Mouse (Mus musculus): Measurements from ENCODE around the gene Olfr576. TPM values are rescaled to one million over a fixed set of nuclear protein-coding genes. Genes with fewer than 3 reads are reported as not detected.

Gene Olfr576
- polyA plus RNA-seq, 1 experiment from 2014 or later, result not detected

DNA sequence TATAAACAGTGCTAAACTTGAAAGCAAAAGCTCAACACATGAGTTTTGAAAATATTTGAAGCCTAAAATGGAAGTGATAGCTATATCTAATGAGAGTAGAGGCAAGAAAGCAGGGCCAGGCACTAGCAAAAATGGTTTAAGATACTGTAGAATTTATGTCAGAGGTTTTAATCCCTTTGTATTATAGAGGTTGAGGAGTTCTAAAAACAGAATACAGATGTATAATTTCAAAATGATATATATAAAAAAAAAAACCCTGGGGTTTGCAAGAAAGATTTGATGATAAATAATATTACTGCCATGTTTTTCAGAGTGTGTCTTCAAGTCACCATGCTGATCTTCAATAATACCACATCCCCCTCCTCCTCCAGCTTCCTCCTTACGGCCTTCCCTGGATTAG is 14.3 kb upstream of the Olfr576 start, which contains the start of gene Olfr574:
Olfr574 (plus strand) TSS at position 301 of the 400 bp plus-strand sequence.
- Histone ChIP-seq H3K36me3 (ENCODE audit: control insufficient read depth, insufficient read depth, low read length) (no peaks in the 10 kb centered on the region), H3K4me2 (no peak within 1 kb of the TSS), H3K27me3 (replicated peaks; ENCODE audit: control insufficient read depth, insufficient read depth, low read length) (no peaks in the 10 kb centered on the region), H3K4me1 (replicated peaks; ENCODE audit: control insufficient read depth, insufficient read depth, low read length) (no peaks in the 10 kb centered on the region), H3K9ac (ENCODE audit: low read depth, low read length) (no peak within 1 kb of the TSS), H3K9me3 (ENCODE audit: control insufficient read depth, low read length) (no peaks in the 10 kb centered on the region), H3K4me3 (ENCODE audit: low read depth, low read length) (no peak within 1 kb of the TSS), H3K27ac (ENCODE audit: low read depth, low read length) (no peak within 1 kb of the TSS)
- no peak for ATAC-seq (replicated peaks; ENCODE audit: low FRiP score)
- no peak for DNase-seq (ENCODE audit: low spot score)
- 88% methylated on average over 1 of the region's 1 CpGs for WGBS

DNA sequence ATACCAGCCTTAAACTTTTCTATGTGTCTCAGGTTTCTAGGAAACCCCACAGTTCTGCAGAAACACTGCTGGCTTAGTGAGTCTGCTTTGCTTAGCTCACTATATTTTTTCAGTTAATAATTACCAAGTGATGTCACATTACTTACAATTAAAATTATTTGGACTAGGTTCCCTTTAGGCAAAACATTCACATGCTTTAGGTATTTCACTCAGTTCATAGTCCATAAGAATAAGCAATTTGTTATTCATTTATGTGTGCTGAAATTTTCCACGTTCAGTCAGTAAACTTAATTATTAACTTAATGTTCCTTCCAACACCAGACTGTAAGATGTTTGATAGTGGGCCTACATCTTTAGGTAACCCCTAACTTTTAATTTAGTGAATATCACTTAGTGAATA is 11.7 kb upstream of the Olfr576 start:
- ATAC-seq (replicated peaks; ENCODE audit: low FRiP score) (no peak), DNase-seq (ENCODE audit: low spot score) (no peak)
- no peaks in the 10 kb centered on the region for H3K36me3 ChIP-seq (ENCODE audit: control insufficient read depth, insufficient read depth, low read length)
- H3K27ac ChIP-seq (ENCODE audit: low read depth, low read length), result no peak overlapping the region
- H3K9me3 ChIP-seq (ENCODE audit: control insufficient read depth, low read length), result no peaks in the 10 kb centered on the region
- no peak overlapping the region for H3K9ac ChIP-seq (ENCODE audit: low read depth, low read length)
- H3K4me1 ChIP-seq (replicated peaks; ENCODE audit: control insufficient read depth, insufficient read depth, low read length), result no peaks in the 10 kb centered on the region
- no peaks in the 10 kb centered on the region for H3K27me3 ChIP-seq (replicated peaks; ENCODE audit: control insufficient read depth, insufficient read depth, low read length)
- H3K4me2 ChIP-seq, result no peak overlapping the region
- H3K4me3 ChIP-seq (ENCODE audit: low read depth, low read length), result no peak overlapping the region
- WGBS, result 57% methylated on average over 1 of the region's 1 CpGs

DNA sequence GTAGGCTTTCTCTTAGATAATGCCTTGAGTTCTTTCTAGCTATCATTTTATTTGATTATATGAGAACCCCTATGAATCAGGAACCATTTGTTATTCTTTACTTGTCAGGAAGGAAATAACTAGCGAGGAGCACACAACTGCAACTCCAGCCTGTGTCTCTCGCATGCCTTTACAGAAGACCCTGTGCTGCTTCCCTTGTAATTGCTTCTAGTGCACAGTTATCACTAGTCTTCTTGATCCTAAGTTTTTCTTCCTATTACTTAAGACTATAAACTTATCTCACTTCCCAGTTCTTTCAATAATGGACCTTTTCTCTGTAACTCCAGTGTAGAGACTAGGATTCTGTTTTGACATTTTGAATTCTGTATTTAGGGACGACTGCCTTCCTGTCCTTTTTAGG is 4.3 kb upstream of the Olfr576 start:
- Histone ChIP-seq H3K9me3 (ENCODE audit: control insufficient read depth, low read length) (no peaks in the 10 kb centered on the region), H3K27me3 (replicated peaks; ENCODE audit: control insufficient read depth, insufficient read depth, low read length) (no peaks in the 10 kb centered on the region), H3K36me3 (ENCODE audit: control insufficient read depth, insufficient read depth, low read length) (no peaks in the 10 kb centered on the region), H3K27ac (ENCODE audit: low read depth, low read length) (peak overlapping the region; percentile 43; the same call in 1 of the 2 replicates), H3K4me3 (ENCODE audit: low read depth, low read length) (no peak overlapping the region), H3K9ac (ENCODE audit: low read depth, low read length) (no peak overlapping the region), H3K4me1 (replicated peaks; ENCODE audit: control insufficient read depth, insufficient read depth, low read length) (no peaks in the 10 kb centered on the region), H3K4me2 (no peak overlapping the region)
- no peak for DNase-seq (ENCODE audit: low spot score)
- ATAC-seq (replicated peaks; ENCODE audit: low FRiP score), result no peak
- 56% methylated on average over 3 of the region's 3 CpGs for WGBS

DNA sequence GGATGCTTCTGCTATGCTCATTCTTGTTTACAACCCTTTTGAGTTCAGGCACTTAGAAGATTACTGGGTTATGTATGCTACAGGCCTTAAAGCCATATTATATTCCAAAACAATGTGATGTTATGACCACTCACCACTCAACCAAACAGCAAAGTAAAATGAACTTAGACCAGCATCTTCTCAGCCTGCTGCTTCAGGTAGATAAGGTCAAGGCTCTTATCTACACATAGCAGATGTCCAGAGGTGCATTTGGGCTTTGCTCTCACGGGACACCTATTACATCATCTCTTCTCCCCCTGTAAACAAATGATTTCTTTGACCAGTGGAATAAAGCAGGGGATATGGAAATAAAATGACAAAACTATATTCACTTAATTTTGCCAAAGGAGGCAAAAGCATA is 3.9 kb upstream of the Olfr576 start, which contains the start of gene Olfr575:
Olfr575 (minus strand) TSS at position 183 of the 400 bp plus-strand sequence.
- DNase-seq (ENCODE audit: low spot score) (no peak), ATAC-seq (replicated peaks; ENCODE audit: low FRiP score) (peak; percentile 92)
- Histone ChIP-seq H3K36me3 (ENCODE audit: control insufficient read depth, insufficient read depth, low read length) (no peaks in the 10 kb centered on the region), H3K9me3 (ENCODE audit: control insufficient read depth, low read length) (no peaks in the 10 kb centered on the region), H3K4me1 (replicated peaks; ENCODE audit: control insufficient read depth, insufficient read depth, low read length) (no peaks in the 10 kb centered on the region), H3K4me2 (no peak within 1 kb of the TSS), H3K4me3 (ENCODE audit: low read depth, low read length) (no peak within 1 kb of the TSS), H3K27ac (ENCODE audit: low read depth, low read length) (peak within 1 kb of the TSS; percentile 43; the same call in 1 of the 2 replicates), H3K27me3 (replicated peaks; ENCODE audit: control insufficient read depth, insufficient read depth, low read length) (no peaks in the 10 kb centered on the region), H3K9ac (ENCODE audit: low read depth, low read length) (no peak within 1 kb of the TSS)
- WGBS, result 21% methylated on average over 1 of the region's 1 CpGs

DNA sequence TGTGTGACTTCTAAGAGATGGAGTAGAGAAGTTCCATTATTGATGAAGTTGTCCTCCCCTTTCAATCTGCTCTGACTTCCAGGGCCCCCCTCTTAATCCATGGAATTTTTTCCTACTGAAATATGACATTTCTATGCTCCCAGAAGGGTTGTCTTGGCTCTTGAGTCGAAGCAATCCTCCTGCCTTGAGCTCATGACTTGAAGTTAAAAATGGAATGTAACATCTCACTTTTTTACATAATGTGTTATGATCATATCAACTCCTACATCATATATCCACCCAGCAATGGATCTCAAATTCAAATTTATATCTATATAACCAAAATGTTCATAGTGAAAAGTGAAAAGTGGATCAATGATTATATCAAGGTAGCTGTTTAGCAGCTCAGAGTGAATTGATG is 11.9 kb downstream of the Olfr576 start:
- 46% methylated on average over 1 of the region's 1 CpGs for WGBS
- Histone ChIP-seq H3K9ac (ENCODE audit: low read depth, low read length) (no peak overlapping the region), H3K4me2 (no peak overlapping the region), H3K9me3 (ENCODE audit: control insufficient read depth, low read length) (no peaks in the 10 kb centered on the region), H3K27ac (ENCODE audit: low read depth, low read length) (no peak overlapping the region), H3K4me3 (ENCODE audit: low read depth, low read length) (no peak overlapping the region), H3K36me3 (ENCODE audit: control insufficient read depth, insufficient read depth, low read length) (no peaks in the 10 kb centered on the region), H3K4me1 (replicated peaks; ENCODE audit: control insufficient read depth, insufficient read depth, low read length) (no peaks in the 10 kb centered on the region), H3K27me3 (replicated peaks; ENCODE audit: control insufficient read depth, insufficient read depth, low read length) (no peaks in the 10 kb centered on the region)
- no peak for ATAC-seq (replicated peaks; ENCODE audit: low FRiP score)
- DNase-seq (ENCODE audit: low spot score), result no peak

DNA sequence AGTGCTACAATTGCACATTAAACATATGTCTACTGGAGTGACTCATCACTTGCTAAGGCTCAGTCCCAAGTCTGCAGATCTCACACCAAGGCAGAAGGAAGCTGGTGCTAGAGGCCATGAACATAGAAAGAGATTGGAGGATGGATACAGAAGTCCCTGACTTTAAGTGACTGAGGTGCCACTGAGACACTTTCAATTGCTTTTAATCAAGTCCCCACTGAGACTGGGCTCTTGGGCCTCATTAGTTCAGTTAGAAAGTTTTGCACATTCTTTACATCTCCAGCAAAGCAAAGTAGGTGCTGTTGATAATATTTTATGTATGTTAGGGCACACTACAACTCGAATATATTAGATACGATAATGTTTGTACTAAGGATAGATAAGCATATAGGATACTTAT is 13.4 kb downstream of the Olfr576 start, which contains the start of gene Olfr577:
Olfr577 (minus strand) TSS at position 101 of the 400 bp plus-strand sequence.
- H3K27ac ChIP-seq (ENCODE audit: low read depth, low read length), result no peak within 1 kb of the TSS
- no peaks in the 10 kb centered on the region for H3K4me1 ChIP-seq (replicated peaks; ENCODE audit: control insufficient read depth, insufficient read depth, low read length)
- H3K36me3 ChIP-seq (ENCODE audit: control insufficient read depth, insufficient read depth, low read length), result no peaks in the 10 kb centered on the region
- DNase-seq (ENCODE audit: low spot score) (no peak), ATAC-seq (replicated peaks; ENCODE audit: low FRiP score) (no peak)
- no peaks in the 10 kb centered on the region for H3K9me3 ChIP-seq (ENCODE audit: control insufficient read depth, low read length)
- no peaks in the 10 kb centered on the region for H3K27me3 ChIP-seq (replicated peaks; ENCODE audit: control insufficient read depth, insufficient read depth, low read length)
- WGBS, result 67% methylated on average over 2 of the region's 2 CpGs
- H3K4me3 ChIP-seq (ENCODE audit: low read depth, low read length), result no peak within 1 kb of the TSS
- H3K4me2 ChIP-seq, result no peak within 1 kb of the TSS
- no peak within 1 kb of the TSS for H3K9ac ChIP-seq (ENCODE audit: low read depth, low read length)

DNA sequence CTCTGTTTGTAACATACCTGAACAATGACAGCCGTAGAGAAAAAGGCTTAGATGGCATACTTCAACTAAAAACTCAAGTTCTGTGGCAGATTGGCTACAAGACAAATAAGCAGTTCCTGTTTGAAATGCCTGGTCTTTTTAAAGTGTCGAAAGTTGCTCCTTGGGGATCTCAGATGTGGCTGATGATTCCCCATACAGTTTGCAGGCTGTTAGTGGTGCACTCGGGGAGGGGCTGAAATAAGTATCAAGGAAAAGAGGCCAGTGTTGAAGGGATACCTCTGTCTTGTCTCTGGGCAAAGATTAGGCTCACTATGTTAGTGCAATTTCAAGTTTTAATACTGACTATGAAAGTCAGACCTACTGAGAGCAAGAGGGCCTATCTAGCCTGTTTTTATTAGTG is 26.8 kb downstream of the Olfr576 start, which contains the start of gene Olfr578:
Olfr578 (minus strand) TSS at position 101 of the 400 bp plus-strand sequence.
- ATAC-seq (replicated peaks; ENCODE audit: low FRiP score), result no peak
- Histone ChIP-seq H3K36me3 (ENCODE audit: control insufficient read depth, insufficient read depth, low read length) (no peaks in the 10 kb centered on the region), H3K4me2 (no peak within 1 kb of the TSS), H3K27me3 (replicated peaks; ENCODE audit: control insufficient read depth, insufficient read depth, low read length) (no peaks in the 10 kb centered on the region), H3K9me3 (ENCODE audit: control insufficient read depth, low read length) (no peaks in the 10 kb centered on the region), H3K9ac (ENCODE audit: low read depth, low read length) (no peak within 1 kb of the TSS), H3K4me1 (replicated peaks; ENCODE audit: control insufficient read depth, insufficient read depth, low read length) (no peaks in the 10 kb centered on the region), H3K27ac (ENCODE audit: low read depth, low read length) (no peak within 1 kb of the TSS), H3K4me3 (ENCODE audit: low read depth, low read length) (no peak within 1 kb of the TSS)
- no peak for DNase-seq (ENCODE audit: low spot score)
- WGBS, result 63% methylated on average over 3 of the region's 3 CpGs

Other genes with a start within 250 kb of the Olfr576 start
- gene Olfr33, start 243.6 kb upstream of the Olfr576 start, polyA plus RNA-seq (2014; fragmentation: Nextera tagmentation; extraction: Ambion mirVana), result not detected in 2 replicates
- not detected in 2 replicates for gene Olfr559, start 235.2 kb upstream of the Olfr576 start, polyA plus RNA-seq (2014; fragmentation: Nextera tagmentation; extraction: Ambion mirVana)
- gene Olfr560, start 203.3 kb upstream of the Olfr576 start, polyA plus RNA-seq (2014; fragmentation: Nextera tagmentation; extraction: Ambion mirVana), result not detected in 2 replicates
- gene Olfr78, start 203.2 kb upstream of the Olfr576 start, polyA plus RNA-seq (2014; fragmentation: Nextera tagmentation; extraction: Ambion mirVana), result not detected in 2 replicates
- not detected in 2 replicates for gene Olfr561, start 191.4 kb upstream of the Olfr576 start, polyA plus RNA-seq (2014; fragmentation: Nextera tagmentation; extraction: Ambion mirVana)
- not detected in 2 replicates for gene Olfr564, start 159.2 kb upstream of the Olfr576 start, polyA plus RNA-seq (2014; fragmentation: Nextera tagmentation; extraction: Ambion mirVana)
- gene Olfr566, start 103.9 kb upstream of the Olfr576 start, polyA plus RNA-seq (2014; fragmentation: Nextera tagmentation; extraction: Ambion mirVana), result not detected in 2 replicates
- not detected in 2 replicates for gene Olfr568, start 85.5 kb upstream of the Olfr576 start, polyA plus RNA-seq (2014; fragmentation: Nextera tagmentation; extraction: Ambion mirVana)
- not detected in 2 replicates for gene Olfr569, start 71.8 kb upstream of the Olfr576 start, polyA plus RNA-seq (2014; fragmentation: Nextera tagmentation; extraction: Ambion mirVana)
- gene Olfr570, start 68.1 kb upstream of the Olfr576 start, polyA plus RNA-seq (2014; fragmentation: Nextera tagmentation; extraction: Ambion mirVana), result not detected in 2 replicates
- not detected in 2 replicates for gene Olfr571, start 45.1 kb upstream of the Olfr576 start, polyA plus RNA-seq (2014; fragmentation: Nextera tagmentation; extraction: Ambion mirVana)
- gene Olfr572, start 38.3 kb upstream of the Olfr576 start, polyA plus RNA-seq (2014; fragmentation: Nextera tagmentation; extraction: Ambion mirVana), result not detected in 2 replicates
- gene Olfr573-ps1, start 20.1 kb upstream of the Olfr576 start, polyA plus RNA-seq (2014; fragmentation: Nextera tagmentation; extraction: Ambion mirVana), result not detected in 2 replicates
- not detected in 2 replicates for gene Olfr574, start 14.2 kb upstream of the Olfr576 start, polyA plus RNA-seq (2014; fragmentation: Nextera tagmentation; extraction: Ambion mirVana)
- not detected in 2 replicates for gene Olfr575, start 3.9 kb upstream of the Olfr576 start, polyA plus RNA-seq (2014; fragmentation: Nextera tagmentation; extraction: Ambion mirVana)
- not detected in 2 replicates for gene Olfr577, start 13.3 kb downstream of the Olfr576 start, polyA plus RNA-seq (2014; fragmentation: Nextera tagmentation; extraction: Ambion mirVana)
- gene Olfr578, start 26.7 kb downstream of the Olfr576 start, polyA plus RNA-seq (2014; fragmentation: Nextera tagmentation; extraction: Ambion mirVana), result not detected in 2 replicates
- not detected in 2 replicates for gene Olfr582, start 75.4 kb downstream of the Olfr576 start, polyA plus RNA-seq (2014; fragmentation: Nextera tagmentation; extraction: Ambion mirVana)
- gene Olfr583, start 88.6 kb downstream of the Olfr576 start, polyA plus RNA-seq (2014; fragmentation: Nextera tagmentation; extraction: Ambion mirVana), result not detected in 2 replicates
- gene Olfr584, start 119.2 kb downstream of the Olfr576 start, polyA plus RNA-seq (2014; fragmentation: Nextera tagmentation; extraction: Ambion mirVana), result not detected in 2 replicates
- gene Olfr585, start 135.1 kb downstream of the Olfr576 start, polyA plus RNA-seq (2014; fragmentation: Nextera tagmentation; extraction: Ambion mirVana), result not detected in 2 replicates
- not detected in 2 replicates for gene Olfr586, start 163.0 kb downstream of the Olfr576 start, polyA plus RNA-seq (2014; fragmentation: Nextera tagmentation; extraction: Ambion mirVana)
- not detected in 2 replicates for gene Olfr588-ps1, start 178.2 kb downstream of the Olfr576 start, polyA plus RNA-seq (2014; fragmentation: Nextera tagmentation; extraction: Ambion mirVana)
- not detected in 2 replicates for gene Olfr589, start 193.7 kb downstream of the Olfr576 start, polyA plus RNA-seq (2014; fragmentation: Nextera tagmentation; extraction: Ambion mirVana)
- gene Olfr591, start 215.7 kb downstream of the Olfr576 start, polyA plus RNA-seq (2014; fragmentation: Nextera tagmentation; extraction: Ambion mirVana), result not detected in 2 replicates
- not detected in 2 replicates for gene Olfr592, start 222.1 kb downstream of the Olfr576 start, polyA plus RNA-seq (2014; fragmentation: Nextera tagmentation; extraction: Ambion mirVana)
- gene Olfr593, start 249.2 kb downstream of the Olfr576 start, polyA plus RNA-seq (2014; fragmentation: Nextera tagmentation; extraction: Ambion mirVana), result not detected in 2 replicates

Measured in liver, embryonic 11.5 days (tissue).